In genomic region chr5:31470334-31470733, GRCm38 (mm10) we compare ENCODE assay signal across 10 mouse cellular contexts. TPM values are rescaled to one million over a fixed set of nuclear protein-coding genes. Genes with fewer than 3 reads are reported as not detected.
DNase-seq lines count a peak whose midpoint lies in the region; ATAC-seq lines count a peak whose summit lies in the region.
"Had no signal": no experiment of that assay in that cellular context is flagged by ENCODE, and none has a peak within 500 bp of the region (broad histone marks: within the 10 kb centered on the region; RNA-seq: fewer than 3 reads in every experiment).

No protein-coding gene starts in this region.

- H3K4me2 ChIP-seq in forebrain, embryonic 14.5 days (ENCODE audit: low read length), result no peak overlapping the region
- no peak overlapping the region for H3K4me2 ChIP-seq in midbrain, embryonic 15.5 days
- H3K4me2 ChIP-seq: midbrain, embryonic 12.5 days had no signal

- H3K27me3 ChIP-seq in forebrain, embryonic 10.5 days (ENCODE audit: poor library complexity, severe bottlenecking), result no peaks in the 10 kb centered on the region
- no peaks in the 10 kb centered on the region for H3K27me3 ChIP-seq in forebrain, embryonic 14.5 days (replicated peaks; ENCODE audit: control insufficient read depth, insufficient read depth, low read length)
- no peaks in the 10 kb centered on the region for H3K27me3 ChIP-seq in midbrain, embryonic 10.5 days (ENCODE audit: low read depth, poor library complexity, severe bottlenecking)
- no peaks in the 10 kb centered on the region for H3K27me3 ChIP-seq in midbrain, embryonic 15.5 days (replicated peaks)
- H3K27me3 ChIP-seq: midbrain, embryonic 12.5 days had no signal

- no peaks in the 10 kb centered on the region for H3K4me1 ChIP-seq in forebrain, embryonic 10.5 days
- no peaks in the 10 kb centered on the region for H3K4me1 ChIP-seq in forebrain, embryonic 14.5 days (ENCODE audit: control insufficient read depth, insufficient read depth, low read length)
- no peaks in the 10 kb centered on the region for H3K4me1 ChIP-seq in midbrain, embryonic 10.5 days
- no peaks in the 10 kb centered on the region for H3K4me1 ChIP-seq in midbrain, embryonic 15.5 days
- H3K4me1 ChIP-seq: midbrain, embryonic 12.5 days had no signal

- no peak overlapping the region for H3K9ac ChIP-seq in forebrain, embryonic 14.5 days (ENCODE audit: low read length)
- no peak overlapping the region for H3K9ac ChIP-seq in midbrain, embryonic 15.5 days
- H3K9ac ChIP-seq: midbrain, embryonic 12.5 days had no signal

- H3K27ac ChIP-seq in forebrain, embryonic 10.5 days, result no peak overlapping the region
- H3K27ac ChIP-seq in forebrain, embryonic 14.5 days (ENCODE audit: low read depth, low read length), result no peak overlapping the region
- H3K27ac ChIP-seq in midbrain, embryonic 10.5 days (replicated peaks), result no peak overlapping the region
- H3K27ac ChIP-seq in midbrain, embryonic 15.5 days, result no peak overlapping the region
- H3K27ac ChIP-seq: midbrain, embryonic 12.5 days had no signal

- no peak for ATAC-seq in forebrain, embryonic 14.5 days
- no peak for ATAC-seq in midbrain, embryonic 15.5 days (replicated peaks)

- H3K4me3 ChIP-seq in forebrain, embryonic 10.5 days, result no peak overlapping the region
- H3K4me3 ChIP-seq in forebrain, embryonic 14.5 days (ENCODE audit: low read depth, low read length), result no peak overlapping the region
- no peak overlapping the region for H3K4me3 ChIP-seq in midbrain, embryonic 10.5 days
- H3K4me3 ChIP-seq in midbrain, embryonic 15.5 days, result no peak overlapping the region
- H3K4me3 ChIP-seq: midbrain, embryonic 12.5 days had no signal

- no peaks in the 10 kb centered on the region for H3K9me3 ChIP-seq in forebrain, embryonic 10.5 days
- no peaks in the 10 kb centered on the region for H3K9me3 ChIP-seq in forebrain, embryonic 14.5 days (replicated peaks; ENCODE audit: control insufficient read depth, low read length)
- H3K9me3 ChIP-seq in midbrain, embryonic 10.5 days (replicated peaks), result no peaks in the 10 kb centered on the region
- no peaks in the 10 kb centered on the region for H3K9me3 ChIP-seq in midbrain, embryonic 15.5 days
- H3K9me3 ChIP-seq: midbrain, embryonic 12.5 days had no signal

- DNase-seq in forebrain, embryonic 10.5 days (ENCODE audit: extremely low spot score, low spot score), result peak; percentile 36
- DNase-seq in forebrain, embryonic 14.5 days (ENCODE audit: low spot score), result no peak
- peak; percentile 38 for DNase-seq in midbrain, embryonic 10.5 days (ENCODE audit: low spot score)
- DNase-seq in adrenal gland, postnatal 36 days, result peak; percentile 52 to 67
- DNase-seq in heart, postnatal 25 days (ENCODE audit: low spot score), result peak; percentile 16
- DNase-seq in mesoderm, embryonic 11.5 days (ENCODE audit: low read depth, low spot score), result peak; percentile 54
- peak; percentile 67 for DNase-seq in thymus, postnatal 0 days (ENCODE audit: low spot score)

- 80% methylated on average over 7 of the region's 7 CpGs for WGBS in forebrain, embryonic 10.5 days
- WGBS in forebrain, embryonic 14.5 days, result 84% methylated on average over 7 of the region's 7 CpGs
- 83% methylated on average over 7 of the region's 7 CpGs for WGBS in midbrain, embryonic 10.5 days
- WGBS in midbrain, embryonic 15.5 days, result 77% methylated on average over 7 of the region's 7 CpGs

- intact Hi-C loops in heart, postnatal 25 days (cut with DNase I), result no loop called here

- peaks cover 98% of the 10 kb centered on the region for H3K36me3 ChIP-seq in forebrain, embryonic 10.5 days (replicated peaks)
- H3K36me3 ChIP-seq in forebrain, embryonic 14.5 days (ENCODE audit: control insufficient read depth, insufficient read depth, low read length), result peaks cover 91% of the 10 kb centered on the region
- peaks cover 97% of the 10 kb centered on the region for H3K36me3 ChIP-seq in midbrain, embryonic 10.5 days
- H3K36me3 ChIP-seq in midbrain, embryonic 15.5 days (replicated peaks), result peaks cover 66% of the 10 kb centered on the region

RNA-seq across cellular contexts. Expression of gene 4930548H24Rik, which starts 15.2 kb away (rescaled TPM):
- polyA plus RNA-seq in forebrain, embryonic 10.5 days (2016; fragmentation: Nextera tagmentation; extraction: Ambion mirVana), result 0.09 TPM in 2 replicates
- not detected in 2 replicates for polyA plus RNA-seq in forebrain, embryonic 14.5 days (2014; fragmentation: Nextera tagmentation; extraction: Ambion mirVana)
- not detected in 2 replicates for polyA plus RNA-seq in midbrain, embryonic 10.5 days (2016; fragmentation: Nextera tagmentation; extraction: Ambion mirVana)
- not detected in 2 replicates for polyA plus RNA-seq in midbrain, embryonic 15.5 days (2015; fragmentation: Nextera tagmentation; extraction: Ambion mirVana)
- not detected for total RNA-seq in adrenal gland, postnatal 36 days (2021)
- not detected for total RNA-seq in heart, postnatal 25 days (2021)
- polyA plus RNA-seq in thymus, postnatal 0 days (2015; fragmentation: Nextera tagmentation; extraction: Ambion mirVana), result 0.09 and 0.16 TPM in 2 replicates
- total RNA-seq: hematopoietic stem cell, adult 5-6 weeks had no signal

RNA-seq across cellular contexts. Expression of gene Zfp512, which starts 18.1 kb away (rescaled TPM):
- polyA plus RNA-seq in forebrain, embryonic 10.5 days (2016; fragmentation: Nextera tagmentation; extraction: Ambion mirVana), result 78.9 and 82.9 TPM in 2 replicates
- polyA plus RNA-seq in forebrain, embryonic 14.5 days (2014; fragmentation: Nextera tagmentation; extraction: Ambion mirVana), result 79.7 and 93.6 TPM in 2 replicates
- polyA plus RNA-seq in midbrain, embryonic 10.5 days (2016; fragmentation: Nextera tagmentation; extraction: Ambion mirVana), result 80.4 and 90.3 TPM in 2 replicates
- polyA plus RNA-seq in midbrain, embryonic 15.5 days (2015; fragmentation: Nextera tagmentation; extraction: Ambion mirVana), result 141 and 145 TPM in 2 replicates
- total RNA-seq in adrenal gland, postnatal 36 days (2021), result 10 to 100 TPM; 20.0 to 20.6 TPM
- 10 to 100 TPM; 19.2 to 22.2 TPM for total RNA-seq in heart, postnatal 25 days (2021)
- polyA plus RNA-seq in thymus, postnatal 0 days (2015; fragmentation: Nextera tagmentation; extraction: Ambion mirVana), result 33.2 and 43.4 TPM in 2 replicates

RNA-seq across cellular contexts. Expression of gene Gpn1, which starts 24.2 kb away (rescaled TPM):
- polyA plus RNA-seq in forebrain, embryonic 10.5 days (2016; fragmentation: Nextera tagmentation; extraction: Ambion mirVana), result 108 and 111 TPM in 2 replicates
- polyA plus RNA-seq in forebrain, embryonic 14.5 days (2014; fragmentation: Nextera tagmentation; extraction: Ambion mirVana), result 83.2 and 83.9 TPM in 2 replicates
- polyA plus RNA-seq in midbrain, embryonic 10.5 days (2016; fragmentation: Nextera tagmentation; extraction: Ambion mirVana), result 94.8 and 97.2 TPM in 2 replicates
- polyA plus RNA-seq in midbrain, embryonic 15.5 days (2015; fragmentation: Nextera tagmentation; extraction: Ambion mirVana), result 79.8 and 81.6 TPM in 2 replicates
- total RNA-seq in adrenal gland, postnatal 36 days (2021), result 10 to 100 TPM; 30.0 to 31.6 TPM
- total RNA-seq in heart, postnatal 25 days (2021), result 10 to 100 TPM; 23.7 to 25.4 TPM
- 35.4 and 35.6 TPM in 2 replicates for polyA plus RNA-seq in thymus, postnatal 0 days (2015; fragmentation: Nextera tagmentation; extraction: Ambion mirVana)

RNA-seq across cellular contexts. Expression of gene Slc4a1ap, which starts 56.5 kb away (rescaled TPM):
- polyA plus RNA-seq in forebrain, embryonic 10.5 days (2016; fragmentation: Nextera tagmentation; extraction: Ambion mirVana), result 29.0 and 29.2 TPM in 2 replicates
- 20.9 and 21.7 TPM in 2 replicates for polyA plus RNA-seq in forebrain, embryonic 14.5 days (2014; fragmentation: Nextera tagmentation; extraction: Ambion mirVana)
- polyA plus RNA-seq in midbrain, embryonic 10.5 days (2016; fragmentation: Nextera tagmentation; extraction: Ambion mirVana), result 30.2 and 32.4 TPM in 2 replicates
- 36.2 and 37.0 TPM in 2 replicates for polyA plus RNA-seq in midbrain, embryonic 15.5 days (2015; fragmentation: Nextera tagmentation; extraction: Ambion mirVana)
- total RNA-seq in adrenal gland, postnatal 36 days (2021), result 10 to 100 TPM; 30.6 to 31.8 TPM
- total RNA-seq in heart, postnatal 25 days (2021), result 10 to 100 TPM; 19.1 to 19.5 TPM
- polyA plus RNA-seq in thymus, postnatal 0 days (2015; fragmentation: Nextera tagmentation; extraction: Ambion mirVana), result 20.7 and 31.6 TPM in 2 replicates

RNA-seq across cellular contexts. Expression of gene Supt7l, which starts 57.3 kb away (rescaled TPM):
- polyA plus RNA-seq in forebrain, embryonic 10.5 days (2016; fragmentation: Nextera tagmentation; extraction: Ambion mirVana), result 25.1 and 25.5 TPM in 2 replicates
- 10.0 and 13.7 TPM in 2 replicates for polyA plus RNA-seq in forebrain, embryonic 14.5 days (2014; fragmentation: Nextera tagmentation; extraction: Ambion mirVana)
- 25.8 and 27.6 TPM in 2 replicates for polyA plus RNA-seq in midbrain, embryonic 10.5 days (2016; fragmentation: Nextera tagmentation; extraction: Ambion mirVana)
- 27.8 and 27.9 TPM in 2 replicates for polyA plus RNA-seq in midbrain, embryonic 15.5 days (2015; fragmentation: Nextera tagmentation; extraction: Ambion mirVana)
- 10 to 100 TPM; 19.1 to 19.8 TPM for total RNA-seq in adrenal gland, postnatal 36 days (2021)
- 10 to 100 TPM; 12.4 to 13.6 TPM for total RNA-seq in heart, postnatal 25 days (2021)
- 13.9 and 17.0 TPM in 2 replicates for polyA plus RNA-seq in thymus, postnatal 0 days (2015; fragmentation: Nextera tagmentation; extraction: Ambion mirVana)
